Mouse (Mus musculus) embryonic facial prominence, embryonic 15.5 days (tissue): ENCODE data around the gene Gps1. TPM values are rescaled to one million over a fixed set of nuclear protein-coding genes. Genes with fewer than 3 reads are reported as not detected.

Experiments used
- ATAC-seq: fragments of 200-750 bp; cut with Nextera tagmentation; 2 replicates; pipeline ENCODE4 v1.8.0; 2017; ENCODE audit warnings: low read depth, moderate TSS enrichment; ENCODE audit not compliant: insufficient number of reproducible peaks, low FRiP score, low TSS enrichment
- H3K27ac ChIP-seq: fragments of 300-500 bp; sonication (generic); replicated peaks from 2 replicates; pipeline ENCODE4 v1.5.1; 2015; ENCODE audit warnings: mild to moderate bottlenecking, inconsistent platforms
- H3K27me3 ChIP-seq: fragments of 300-500 bp; sonication (generic); 2 replicates; pipeline ENCODE4 v1.6.1; 2015; ENCODE audit warnings: inconsistent platforms
- H3K36me3 ChIP-seq: fragments of 300-500 bp; sonication (generic); 2 replicates; pipeline ENCODE4 v1.6.1; 2015; ENCODE audit warnings: mild to moderate bottlenecking, inconsistent platforms
- H3K4me1 ChIP-seq: fragments of 300-500 bp; sonication (generic); 2 replicates; pipeline ENCODE4 v1.6.1; 2015; ENCODE audit warnings: inconsistent platforms
- H3K4me2 ChIP-seq: fragments of 300-500 bp; sonication (generic); replicated peaks from 2 replicates; pipeline ENCODE4 v1.6.1; 2015; ENCODE audit warnings: mild to moderate bottlenecking, inconsistent platforms
- H3K4me3 ChIP-seq: fragments of 300-500 bp; sonication (generic); replicated peaks from 2 replicates; pipeline ENCODE4 v1.5.1; 2015; ENCODE audit warnings: mild to moderate bottlenecking, inconsistent platforms
- H3K9ac ChIP-seq: fragments of 300-500 bp; sonication (generic); 2 replicates; pipeline ENCODE4 v1.6.1; 2015; ENCODE audit warnings: inconsistent platforms
- H3K9me3 ChIP-seq: fragments of 300-500 bp; sonication (generic); replicated peaks from 2 replicates; pipeline ENCODE4 v1.6.1; 2016; ENCODE audit warnings: inconsistent platforms
- WGBS: fragments of 180-500 bp; shearing (Covaris S2); methylation state at CpG from one replicate; pipeline ENCODE4 v1.1.7; 2015; 5-methylcytosine and 5-hydroxymethylcytosine counted together
- polyA plus RNA-seq: library from polyadenylated mRNA; unstranded; fragments of >200 nt; fragmentation: Nextera tagmentation; extraction: Ambion mirVana; gene quantifications from 2 replicates; pipeline ENCODE4 v1.2.1, GENCODE M21; 2015

The Gps1 gene
- polyA plus RNA-seq, 1 experiment from 2014 or later: 214 TPM

GRCm38 (mm10) chr11:120804769-120805168, 20.7 kb downstream of the Gps1 start:
- Histone ChIP-seq H3K9me3 (no peaks in the 10 kb centered on the region), H3K27me3 (no peaks in the 10 kb centered on the region), H3K4me2 (no peak overlapping the region), H3K4me3 (no peak overlapping the region), H3K36me3 (peaks cover 47% of the 10 kb centered on the region), H3K4me1 (peaks cover 8% of the 10 kb centered on the region; the same call in 1 of the 2 replicates), H3K27ac (no peak overlapping the region), H3K9ac (no peak overlapping the region)
- WGBS: 65% methylated on average over 4 of the region's 4 CpGs
- ATAC-seq: no peak

- Histone ChIP-seq H3K9me3 (no peaks in the 10 kb centered on the region), H3K27ac (no peak overlapping the region), H3K27me3 (no peaks in the 10 kb centered on the region), H3K9ac (no peak overlapping the region), H3K4me1 (0 out of 2 replicates have a peak, but pooled peaks cover under 1% of the 10 kb centered on the region), H3K4me2 (no peak overlapping the region), H3K36me3 (peaks cover 56% of the 10 kb centered on the region), H3K4me3 (no peak overlapping the region)
- ATAC-seq: no peak
- WGBS: 85% methylated on average over 7 of the region's 7 CpGs
These were observed 21.6 kb downstream of the Gps1 start for GRCm38 (mm10) chr11:120805375-120806298.

GRCm38 (mm10) chr11:120808010-120808409, 23.9 kb downstream of the Gps1 start:
- WGBS: 86% methylated on average over 12 of the region's 12 CpGs
- H3K4me3 ChIP-seq: no peak overlapping the region

GRCm38 (mm10) chr11:120812068-120812467, 28.0 kb downstream of the Gps1 start:
- no peak overlapping the region for H3K4me3 ChIP-seq
- 88% methylated on average over 16 of the region's 16 CpGs for WGBS
- no peak for ATAC-seq
- no peaks in the 10 kb centered on the region for H3K9me3 ChIP-seq
- no peaks in the 10 kb centered on the region for H3K27me3 ChIP-seq
- peaks cover 100% of the 10 kb centered on the region for H3K36me3 ChIP-seq
- no peak overlapping the region for H3K9ac ChIP-seq
- no peak overlapping the region for H3K4me2 ChIP-seq
- H3K4me1 ChIP-seq: no peaks in the 10 kb centered on the region
- H3K27ac ChIP-seq: no peak overlapping the region

More at GRCm38 (mm10) chr11:120808010-120808409, 23.9 kb downstream of the Gps1 start:
- no peak overlapping the region for H3K9ac ChIP-seq
- H3K9me3 ChIP-seq: no peaks in the 10 kb centered on the region
- no peak for ATAC-seq
- H3K36me3 ChIP-seq: peaks cover 80% of the 10 kb centered on the region
- H3K27me3 ChIP-seq: no peaks in the 10 kb centered on the region
- H3K4me2 ChIP-seq: no peak overlapping the region
- no peaks in the 10 kb centered on the region for H3K4me1 ChIP-seq
- no peak overlapping the region for H3K27ac ChIP-seq

GRCm38 (mm10) chr11:120817358-120817757, 33.3 kb downstream of the Gps1 start:
- no peak overlapping the region for H3K27ac ChIP-seq
- H3K4me2 ChIP-seq: no peak overlapping the region
- H3K36me3 ChIP-seq: peaks cover 96% of the 10 kb centered on the region
- no peaks in the 10 kb centered on the region for H3K9me3 ChIP-seq
- no peak for ATAC-seq
- H3K4me3 ChIP-seq: no peak overlapping the region
- H3K27me3 ChIP-seq: no peaks in the 10 kb centered on the region
- no peak overlapping the region for H3K9ac ChIP-seq
- peaks cover 18% of the 10 kb centered on the region for H3K4me1 ChIP-seq
- WGBS: 89% methylated on average over 6 of the region's 6 CpGs

- no peak for ATAC-seq
- Histone ChIP-seq H3K36me3 (peaks cover 87% of the 10 kb centered on the region), H3K9me3 (no peaks in the 10 kb centered on the region), H3K27ac (no peak overlapping the region), H3K4me2 (no peak overlapping the region), H3K4me1 (peaks cover 27% of the 10 kb centered on the region), H3K4me3 (no peak overlapping the region), H3K9ac (no peak overlapping the region), H3K27me3 (no peaks in the 10 kb centered on the region)
- WGBS: 96% methylated on average over 13 of the region's 13 CpGs
These were observed 34.2 kb downstream of the Gps1 start for GRCm38 (mm10) chr11:120818251-120818650.

GRCm38 (mm10) chr11:120819556-120819955, 35.5 kb downstream of the Gps1 start:
- H3K4me3 ChIP-seq: no peak overlapping the region
- peaks cover 27% of the 10 kb centered on the region for H3K4me1 ChIP-seq
- H3K36me3 ChIP-seq: peaks cover 74% of the 10 kb centered on the region
- 94% methylated on average over 6 of the region's 6 CpGs for WGBS
- H3K27me3 ChIP-seq: no peaks in the 10 kb centered on the region
- no peak for ATAC-seq
- H3K27ac ChIP-seq: no peak overlapping the region
- H3K4me2 ChIP-seq: no peak overlapping the region
- H3K9ac ChIP-seq: no peak overlapping the region
- no peaks in the 10 kb centered on the region for H3K9me3 ChIP-seq

GRCm38 (mm10) chr11:120820546-120820945, 36.5 kb downstream of the Gps1 start:
- ATAC-seq: no peak
- Histone ChIP-seq H3K27me3 (no peaks in the 10 kb centered on the region), H3K4me2 (no peak overlapping the region), H3K9me3 (no peaks in the 10 kb centered on the region), H3K9ac (no peak overlapping the region), H3K4me3 (no peak overlapping the region), H3K27ac (no peak overlapping the region), H3K4me1 (peaks cover 34% of the 10 kb centered on the region), H3K36me3 (peaks cover 65% of the 10 kb centered on the region)
- 90% methylated on average over 14 of the region's 14 CpGs for WGBS

GRCm38 (mm10) chr11:120821076-120821922, 37.2 kb downstream of the Gps1 start:
- Histone ChIP-seq H3K27ac (no peak overlapping the region), H3K4me3 (peak overlapping the region; percentile 94), H3K4me1 (peaks cover 34% of the 10 kb centered on the region), H3K9ac (peak overlapping the region; percentile 4; the same call in 1 of the 2 replicates), H3K9me3 (no peaks in the 10 kb centered on the region), H3K27me3 (no peaks in the 10 kb centered on the region), H3K4me2 (peak overlapping the region; percentile 82), H3K36me3 (peaks cover 57% of the 10 kb centered on the region)
- 74% methylated on average over 14 of the region's 14 CpGs for WGBS
- ATAC-seq: no peak

- peaks cover 47% of the 10 kb centered on the region for H3K36me3 ChIP-seq
- H3K4me3 ChIP-seq: peak overlapping the region; percentile 94
- no peaks in the 10 kb centered on the region for H3K27me3 ChIP-seq
- no peak overlapping the region for H3K27ac ChIP-seq
- peak overlapping the region; percentile 90; the same call in 1 of the 2 replicates for H3K9ac ChIP-seq
- 51% methylated on average over 4 of the region's 4 CpGs for WGBS
- ATAC-seq: no peak
- H3K9me3 ChIP-seq: no peaks in the 10 kb centered on the region
- peak overlapping the region; percentile 82 for H3K4me2 ChIP-seq
- H3K4me1 ChIP-seq: peaks cover 34% of the 10 kb centered on the region
These were observed 38.2 kb downstream of the Gps1 start for GRCm38 (mm10) chr11:120822321-120822720.
